Mouse (Mus musculus): ENCODE data around the gene Lemd1.
"Not testable (repeated sequence)": the region's sequence is repeated elsewhere in the genome, so short reads cannot be mapped to it uniquely, and the experiment has no call there.

Gene Lemd1

GRCm38 (mm10) chr1:132245010-132245409 is 53.8 kb downstream of the Lemd1 start:
- no peak for DNase-seq (ENCODE audit: low spot score in 2 of 2)

GRCm38 (mm10) chr1:132246137-132246536 is 54.9 kb downstream of the Lemd1 start:
- DNase-seq (ENCODE audit: low spot score in 2 of 2), result peak; percentile 21 to 58

- DNase-seq (ENCODE audit: low spot score in 2 of 2), result no peak
These were observed 55.4 kb downstream of the Lemd1 start for GRCm38 (mm10) chr1:132246641-132247040.

- no peak for DNase-seq (ENCODE audit: low spot score in 2 of 2)
These were observed 63.2 kb downstream of the Lemd1 start for GRCm38 (mm10) chr1:132254467-132254866.

GRCm38 (mm10) chr1:132260331-132260730 is 69.1 kb downstream of the Lemd1 start:
- DNase-seq (ENCODE audit: low spot score in 2 of 2), result no peak

GRCm38 (mm10) chr1:132261058-132261457 is 69.8 kb downstream of the Lemd1 start:
- no peak for DNase-seq (ENCODE audit: low spot score in 2 of 2)

- no peak for DNase-seq (ENCODE audit: low spot score in 2 of 2)
These were observed 72.4 kb downstream of the Lemd1 start for GRCm38 (mm10) chr1:132263618-132264017.

- no peak for DNase-seq (ENCODE audit: low spot score in 2 of 2)
These were observed 73.3 kb downstream of the Lemd1 start for GRCm38 (mm10) chr1:132264577-132264976.

GRCm38 (mm10) chr1:132265211-132265859 is 74.1 kb downstream of the Lemd1 start:
- no peak for DNase-seq (ENCODE audit: low spot score in 2 of 2)

- no peak for DNase-seq (ENCODE audit: low spot score in 2 of 2)
These were observed 74.7 kb downstream of the Lemd1 start for GRCm38 (mm10) chr1:132265936-132266335.

- no peak for DNase-seq (ENCODE audit: low spot score in 2 of 2)
These were observed 75.7 kb downstream of the Lemd1 start for GRCm38 (mm10) chr1:132266791-132267557.

GRCm38 (mm10) chr1:132267959-132268358 is 76.7 kb downstream of the Lemd1 start:
- no peak for DNase-seq (ENCODE audit: low spot score in 2 of 2)

- no peak for DNase-seq (ENCODE audit: low spot score in 2 of 2)
These were observed 77.3 kb downstream of the Lemd1 start for GRCm38 (mm10) chr1:132268418-132269060.

GRCm38 (mm10) chr1:132271237-132271636 is 80.0 kb downstream of the Lemd1 start:
- no peak for DNase-seq (ENCODE audit: low spot score in 2 of 2)

- DNase-seq (ENCODE audit: low spot score in 2 of 2), result no peak
These were observed 85.5 kb downstream of the Lemd1 start for GRCm38 (mm10) chr1:132276694-132277093.

- DNase-seq (ENCODE audit: low spot score in 2 of 2), result no peak
These were observed 85.9 kb downstream of the Lemd1 start for GRCm38 (mm10) chr1:132277124-132277523.

- not testable (repeated sequence) for DNase-seq (ENCODE audit: low spot score in 2 of 2)
These were observed 89.4 kb downstream of the Lemd1 start for GRCm38 (mm10) chr1:132280636-132281035.

- no peak for DNase-seq (ENCODE audit: low spot score in 2 of 2)
These were observed 90.4 kb downstream of the Lemd1 start for GRCm38 (mm10) chr1:132281523-132282176.

- no peak for DNase-seq (ENCODE audit: low spot score in 2 of 2)
These were observed 90.9 kb downstream of the Lemd1 start for GRCm38 (mm10) chr1:132282177-132282536.

GRCm38 (mm10) chr1:132283018-132283417 is 91.8 kb downstream of the Lemd1 start:
- DNase-seq (ENCODE audit: low spot score in 2 of 2), result no peak

GRCm38 (mm10) chr1:132286735-132287134 is 95.5 kb downstream of the Lemd1 start:
- no peak for DNase-seq (ENCODE audit: low spot score in 2 of 2)

GRCm38 (mm10) chr1:132287445-132287844 is 96.2 kb downstream of the Lemd1 start:
- no peak for DNase-seq (ENCODE audit: low spot score in 2 of 2)
